ENCODE assay signal across 11 mouse cellular contexts in the genomic region with DNA sequence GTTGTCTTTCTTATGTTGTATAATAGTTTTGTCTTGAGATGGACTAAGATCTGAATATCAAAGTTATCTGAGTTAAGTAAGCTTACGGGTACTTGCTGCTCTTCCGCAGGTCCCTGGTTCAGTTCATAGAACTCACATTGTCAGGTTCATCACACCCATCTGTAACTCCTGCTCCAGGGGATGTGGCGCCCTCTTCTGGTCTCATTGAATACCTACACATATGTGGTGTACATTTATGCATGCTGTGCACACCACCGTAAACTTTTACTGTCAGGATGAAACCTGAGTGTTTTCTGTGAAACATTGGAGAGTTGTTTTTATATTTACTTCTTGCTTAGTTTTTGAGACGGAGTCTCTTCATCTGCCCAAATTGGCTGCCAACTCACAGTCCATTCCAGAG. TPM values are rescaled to one million over a fixed set of nuclear protein-coding genes. Genes with fewer than 3 reads are reported as not detected.
DNase-seq lines count a peak whose midpoint lies in the region; TF ChIP-seq lines count a peak whose summit lies in the region.
"Had no signal": no experiment of that assay in that cellular context is flagged by ENCODE, and none has a peak within 500 bp of the region (broad histone marks: within the 10 kb centered on the region; RNA-seq: fewer than 3 reads in every experiment).

No protein-coding gene starts in this region.

- WGBS in heart, adult 2 months = 98% methylated on average over 5 of the region's 5 CpGs
- WGBS in thymus, adult 2 months = 97% methylated on average over 5 of the region's 5 CpGs
- 98% methylated on average over 5 of the region's 5 CpGs for WGBS in bone marrow, adult 2 months

- H3K79me2 ChIP-seq in heart, adult 2 months (replicated peaks; ENCODE audit: control insufficient read depth, insufficient read depth, low read length) = no peaks in the 10 kb centered on the region

- no peak overlapping the region for H3K4me3 ChIP-seq in heart, adult 2 months
- H3K4me3 ChIP-seq in thymus, adult 2 months (ENCODE audit: control insufficient read depth, insufficient read depth, low read length) = no peak overlapping the region
- H3K4me3 ChIP-seq in bone marrow, adult 2 months (replicated peaks; ENCODE audit: control insufficient read depth, low read depth, low read length) = no peak overlapping the region
- H3K4me3 ChIP-seq: embryonic facial prominence, embryonic 15.5 days; limb, embryonic 13.5 days had no signal

- TF ChIP-seq CTCF in heart, adult 2 months (IDR thresholded peaks at IDR 0.05) = peak; percentile 50
- TF ChIP-seq CTCF in thymus, adult 2 months (IDR thresholded peaks at IDR 0.05; ENCODE audit: borderline replicate concordance, control insufficient read depth, extremely low read depth, insufficient read depth, low read length, poor library complexity) = no peak
- 0 out of 2 replicates have a peak, but pooled peaks have one; percentile 11 for TF ChIP-seq CTCF in bone marrow, adult 2 months (IDR thresholded peaks at IDR 0.05; ENCODE audit: control insufficient read depth, insufficient read depth, low read length)

- TF ChIP-seq POLR2A in heart, adult 2 months (IDR thresholded peaks at IDR 0.05; ENCODE audit: insufficient read depth, low read depth, low read length) = no peak
- no peak for TF ChIP-seq POLR2A in thymus, adult 2 months (IDR thresholded peaks at IDR 0.05; ENCODE audit: control insufficient read depth, extremely low read depth, insufficient read depth, low read length, poor library complexity)
- TF ChIP-seq POLR2A in bone marrow, adult 2 months (IDR thresholded peaks at IDR 0.05; ENCODE audit: borderline replicate concordance, control insufficient read depth, low read depth, low read length) = no peak

- H3K27ac ChIP-seq in heart, adult 2 months = no peak overlapping the region
- no peak overlapping the region for H3K27ac ChIP-seq in thymus, adult 2 months (ENCODE audit: control insufficient read depth, insufficient read depth, low read length)
- H3K27ac ChIP-seq in bone marrow, adult 2 months (ENCODE audit: control insufficient read depth, insufficient read depth, low read depth, low read length, poor library complexity) = no peak overlapping the region
- H3K27ac ChIP-seq: embryonic facial prominence, embryonic 15.5 days; limb, embryonic 13.5 days had no signal

- H3K9ac ChIP-seq in heart, adult 2 months (ENCODE audit: low read depth, low read length) = no peak overlapping the region
- H3K9ac ChIP-seq: embryonic facial prominence, embryonic 15.5 days; limb, embryonic 13.5 days had no signal

- TF ChIP-seq EP300 in heart, adult 2 months (IDR thresholded peaks at IDR 0.05; ENCODE audit: insufficient read depth, low read depth, low read length) = no peak

- peaks cover 23% of the 10 kb centered on the region for H3K36me3 ChIP-seq in heart, adult 2 months (ENCODE audit: control insufficient read depth, insufficient read depth, low read length)
- H3K36me3 ChIP-seq in thymus, adult 2 months (ENCODE audit: control insufficient read depth, insufficient read depth, low read length) = peaks cover 84% of the 10 kb centered on the region

- intact Hi-C loops in heart, adult 2 months (cut with DNase I) = no loop called here
- intact Hi-C loops in heart, postnatal 25 days (cut with DNase I) = no loop called here

- H3K27me3 ChIP-seq in heart, adult 2 months (ENCODE audit: control insufficient read depth, insufficient read depth, low read length) = no peaks in the 10 kb centered on the region
- H3K27me3 ChIP-seq in thymus, adult 2 months (ENCODE audit: control insufficient read depth, insufficient read depth, low read length) = no peaks in the 10 kb centered on the region
- H3K27me3 ChIP-seq: embryonic facial prominence, embryonic 15.5 days; limb, embryonic 13.5 days had no signal

- H3K4me1 ChIP-seq in heart, adult 2 months (ENCODE audit: control insufficient read depth, insufficient read depth, low read length) = peaks cover 5% of the 10 kb centered on the region
- no peaks in the 10 kb centered on the region for H3K4me1 ChIP-seq in thymus, adult 2 months (replicated peaks; ENCODE audit: control insufficient read depth, insufficient read depth, low read length)
- no peaks in the 10 kb centered on the region for H3K4me1 ChIP-seq in bone marrow, adult 2 months (ENCODE audit: control insufficient read depth, insufficient read depth, low read length)
- H3K4me1 ChIP-seq: embryonic facial prominence, embryonic 15.5 days; limb, embryonic 13.5 days had no signal

- no peak for DNase-seq in heart, adult 2 months
- no peak for DNase-seq in heart, postnatal 25 days (ENCODE audit: low spot score)
- DNase-seq in thymus, postnatal 25 days = peak; percentile 8
- DNase-seq in thymus, adult 2 months = no peak
- no peak for DNase-seq in MN1 (ENCODE audit: low spot score)
- DNase-seq in layer of hippocampus, adult 11-12 months (ENCODE audit: low spot score) = no peak
- DNase-seq in Muller cell, postnatal 12 days (ENCODE audit: inconsistent ontology term) = no peak
- DNase-seq: cerebellum, adult 11 months had no signal

RNA-seq across cellular contexts. Expression of gene Dpp8, which starts 9.2 kb away (rescaled TPM):
- 10 to 100 TPM; 56.6 to 61.0 TPM for total RNA-seq in heart, adult 2 months (2021)
- 42.2 and 83.2 TPM in 2 replicates for polyA plus RNA-seq in heart, adult 2 months (2012; rRNA removed)
- 10 to 100 TPM; 57.4 to 68.0 TPM for total RNA-seq in heart, postnatal 25 days (2021)
- polyA plus RNA-seq in thymus, adult 2 months (2012; rRNA removed) = 73.8 and 77.6 TPM in 2 replicates
- 23.7 and 25.9 TPM in 2 replicates for polyA plus RNA-seq in bone marrow, adult 2 months (2011; ENCODE audit: insufficient read depth, insufficient read length, low replicate concordance, missing spikeins)

RNA-seq across cellular contexts. Expression of gene Hacd3, which starts 19.9 kb away (rescaled TPM):
- 10 to 100 TPM; 17.6 to 18.9 TPM for total RNA-seq in heart, adult 2 months (2021)
- 11.2 and 18.2 TPM in 2 replicates for polyA plus RNA-seq in heart, adult 2 months (2012; rRNA removed)
- total RNA-seq in heart, postnatal 25 days (2021) = 10 to 100 TPM; 17.3 to 18.5 TPM
- 32.5 and 35.3 TPM in 2 replicates for polyA plus RNA-seq in thymus, adult 2 months (2012; rRNA removed)
- 9.2 and 18.0 TPM in 2 replicates for polyA plus RNA-seq in bone marrow, adult 2 months (2011; ENCODE audit: insufficient read depth, insufficient read length, low replicate concordance, missing spikeins)

RNA-seq across cellular contexts. Expression of gene Igdcc4, which starts 59.9 kb away (rescaled TPM):
- 10 to 100 TPM; 10.2 to 12.4 TPM for total RNA-seq in heart, adult 2 months (2021)
- 7.3 and 12.0 TPM in 2 replicates for polyA plus RNA-seq in heart, adult 2 months (2012; rRNA removed)
- 10 to 100 TPM in 1 of 2 experiments, 1 to 10 TPM in 1; 8.9 to 10.3 TPM for total RNA-seq in heart, postnatal 25 days (2021)
- polyA plus RNA-seq in thymus, adult 2 months (2012; rRNA removed) = 8.9 and 11.7 TPM in 2 replicates
- 0.32 TPM in 1 of 2 replicates, not detected in the other for polyA plus RNA-seq in bone marrow, adult 2 months (2011; ENCODE audit: insufficient read depth, insufficient read length, low replicate concordance, missing spikeins)
